Mouse (Mus musculus): ENCODE results near the gene Ptpre. TPM values are rescaled to one million over a fixed set of nuclear protein-coding genes. Genes with fewer than 3 reads are reported as not detected.

Ptpre gene
- total and polyA plus RNA-seq, 2 experiments: 0.75 to 1.1 TPM

DNA sequence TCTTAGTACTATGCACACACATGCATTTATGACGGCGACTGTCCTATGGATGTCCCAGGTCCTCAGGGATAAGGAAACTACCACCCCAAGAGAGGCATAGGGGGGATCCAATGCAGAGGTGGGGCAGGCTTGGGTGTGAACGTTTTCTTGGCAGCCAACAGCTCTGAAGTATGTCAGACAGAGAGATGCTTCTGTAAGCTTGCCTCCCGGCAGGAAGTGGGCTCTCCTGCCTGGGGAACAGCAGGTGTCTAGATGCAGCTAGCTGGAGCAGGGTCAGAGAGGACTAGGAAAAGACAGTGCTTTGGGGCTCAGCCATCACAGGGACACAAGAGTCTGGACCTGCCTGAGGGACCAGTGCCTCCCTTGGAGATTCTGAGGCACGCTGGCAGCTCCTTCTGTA, 9.2 kb downstream of the Ptpre start:
- Histone ChIP-seq H3K79me2 (ENCODE audit: control insufficient read depth, insufficient read depth, low read length) (no peaks in the 10 kb centered on the region), H3K27me3 (ENCODE audit: control insufficient read depth, insufficient read depth, low read length) (no peaks in the 10 kb centered on the region), H3K27ac (replicated peaks; ENCODE audit: insufficient read depth, low read depth, low read length) (no peak overlapping the region), H3K36me3 (ENCODE audit: control insufficient read depth, insufficient read depth, low read length) (no peaks in the 10 kb centered on the region), H3K4me1 (ENCODE audit: control insufficient read depth, insufficient read depth, low read length) (no peaks in the 10 kb centered on the region), H3K4me3 (ENCODE audit: insufficient read depth, low read depth, low read length) (no peak overlapping the region), H3K9ac (ENCODE audit: low read depth, low read length) (no peak overlapping the region)
- no peak for DNase-seq (ENCODE audit: extremely low read depth, low read depth, low spot score)
- 68% methylated on average over 5 of the region's 5 CpGs for WGBS
- TF ChIP-seq CTCF (IDR thresholded peaks at IDR 0.05; ENCODE audit: low read depth, low read length) (no peak), POLR2A (IDR thresholded peaks at IDR 0.05; ENCODE audit: extremely low read depth, insufficient read depth, low read length) (no peak)

DNA sequence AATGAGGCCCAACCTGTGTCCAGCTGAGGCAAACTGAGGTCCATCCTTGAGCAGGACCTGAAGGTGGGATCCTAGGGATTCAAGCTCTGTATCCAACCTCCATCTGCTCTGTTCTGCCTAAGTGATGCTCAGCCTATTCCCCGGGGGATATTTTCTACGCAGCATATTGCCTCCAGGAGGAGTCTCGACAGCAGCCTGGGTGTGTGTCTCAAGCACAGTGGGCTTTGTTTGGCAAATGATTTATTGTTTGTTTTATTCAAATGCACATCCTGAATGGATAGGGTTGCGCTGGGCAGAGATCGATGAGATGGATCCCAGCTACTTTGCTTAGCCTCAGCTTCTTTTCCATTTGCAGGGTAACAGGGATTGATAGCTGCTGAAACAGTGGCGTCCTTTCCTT, 11.2 kb downstream of the Ptpre start:
- Histone ChIP-seq H3K4me1 (ENCODE audit: control insufficient read depth, insufficient read depth, low read length) (no peaks in the 10 kb centered on the region), H3K4me3 (ENCODE audit: insufficient read depth, low read depth, low read length) (no peak overlapping the region), H3K27ac (replicated peaks; ENCODE audit: insufficient read depth, low read depth, low read length) (no peak overlapping the region), H3K36me3 (ENCODE audit: control insufficient read depth, insufficient read depth, low read length) (no peaks in the 10 kb centered on the region), H3K9ac (ENCODE audit: low read depth, low read length) (no peak overlapping the region), H3K79me2 (ENCODE audit: control insufficient read depth, insufficient read depth, low read length) (no peaks in the 10 kb centered on the region), H3K27me3 (ENCODE audit: control insufficient read depth, insufficient read depth, low read length) (no peaks in the 10 kb centered on the region)
- DNase-seq (ENCODE audit: extremely low read depth, low read depth, low spot score): no peak
- TF ChIP-seq CTCF (IDR thresholded peaks at IDR 0.05; ENCODE audit: low read depth, low read length): no peak
- TF ChIP-seq POLR2A (IDR thresholded peaks at IDR 0.05; ENCODE audit: extremely low read depth, insufficient read depth, low read length): no peak
- WGBS: 91% methylated on average over 6 of the region's 6 CpGs

DNA sequence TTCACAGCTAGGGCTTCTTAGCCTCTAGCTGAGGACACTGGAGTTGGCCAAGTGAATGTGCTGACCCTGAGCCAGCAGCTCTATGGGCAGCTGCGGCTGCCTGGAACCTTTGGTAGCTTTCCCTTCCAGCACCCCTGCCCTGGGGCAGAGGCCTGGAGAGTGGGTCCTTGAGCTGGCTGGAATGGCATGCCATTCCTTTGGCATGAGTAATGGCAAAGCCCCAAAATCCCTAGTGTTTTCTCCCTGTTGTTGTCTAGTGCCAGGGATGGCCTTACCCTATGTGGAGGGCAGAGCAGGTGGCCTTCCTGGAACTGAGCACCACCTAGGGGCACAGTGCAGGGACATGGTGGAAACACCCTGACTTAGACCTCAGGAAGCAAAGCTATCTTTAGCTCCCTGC, 14.3 kb downstream of the Ptpre start:
- 54% methylated on average over 1 of the region's 1 CpGs for WGBS
- TF ChIP-seq POLR2A (IDR thresholded peaks at IDR 0.05; ENCODE audit: extremely low read depth, insufficient read depth, low read length) (no peak), CTCF (IDR thresholded peaks at IDR 0.05; ENCODE audit: low read depth, low read length) (no peak)
- no peak overlapping the region for H3K9ac ChIP-seq (ENCODE audit: low read depth, low read length)
- no peak overlapping the region for H3K4me3 ChIP-seq (ENCODE audit: insufficient read depth, low read depth, low read length)
- H3K27ac ChIP-seq (replicated peaks; ENCODE audit: insufficient read depth, low read depth, low read length): no peak overlapping the region
- no peaks in the 10 kb centered on the region for H3K79me2 ChIP-seq (ENCODE audit: control insufficient read depth, insufficient read depth, low read length)
- no peaks in the 10 kb centered on the region for H3K36me3 ChIP-seq (ENCODE audit: control insufficient read depth, insufficient read depth, low read length)
- no peaks in the 10 kb centered on the region for H3K4me1 ChIP-seq (ENCODE audit: control insufficient read depth, insufficient read depth, low read length)
- no peak for DNase-seq (ENCODE audit: extremely low read depth, low read depth, low spot score)
- H3K27me3 ChIP-seq (ENCODE audit: control insufficient read depth, insufficient read depth, low read length): no peaks in the 10 kb centered on the region

- WGBS: 79% methylated on average over 3 of the region's 3 CpGs
- Histone ChIP-seq H3K36me3 (ENCODE audit: control insufficient read depth, insufficient read depth, low read length) (no peaks in the 10 kb centered on the region), H3K4me3 (ENCODE audit: insufficient read depth, low read depth, low read length) (no peak overlapping the region), H3K79me2 (ENCODE audit: control insufficient read depth, insufficient read depth, low read length) (no peaks in the 10 kb centered on the region), H3K9ac (ENCODE audit: low read depth, low read length) (no peak overlapping the region), H3K27me3 (ENCODE audit: control insufficient read depth, insufficient read depth, low read length) (no peaks in the 10 kb centered on the region), H3K27ac (replicated peaks; ENCODE audit: insufficient read depth, low read depth, low read length) (no peak overlapping the region), H3K4me1 (ENCODE audit: control insufficient read depth, insufficient read depth, low read length) (no peaks in the 10 kb centered on the region; the same call in 1 of the 2 replicates)
- no peak for TF ChIP-seq POLR2A (IDR thresholded peaks at IDR 0.05; ENCODE audit: extremely low read depth, insufficient read depth, low read length)
- TF ChIP-seq CTCF (IDR thresholded peaks at IDR 0.05; ENCODE audit: low read depth, low read length): no peak
- no peak for DNase-seq (ENCODE audit: extremely low read depth, low read depth, low spot score)
Observed at GRCm38 (mm10) chr7:135553550-135553949, 16.3 kb downstream of the Ptpre start.

GRCm38 (mm10) chr7:135556663-135557402, 19.6 kb downstream of the Ptpre start:
- Histone ChIP-seq H3K36me3 (ENCODE audit: control insufficient read depth, insufficient read depth, low read length) (no peaks in the 10 kb centered on the region), H3K79me2 (ENCODE audit: control insufficient read depth, insufficient read depth, low read length) (no peaks in the 10 kb centered on the region), H3K4me3 (ENCODE audit: insufficient read depth, low read depth, low read length) (no peak overlapping the region), H3K27ac (replicated peaks; ENCODE audit: insufficient read depth, low read depth, low read length) (no peak overlapping the region), H3K27me3 (ENCODE audit: control insufficient read depth, insufficient read depth, low read length) (no peaks in the 10 kb centered on the region), H3K4me1 (ENCODE audit: control insufficient read depth, insufficient read depth, low read length) (no peaks in the 10 kb centered on the region; the same call in 1 of the 2 replicates), H3K9ac (ENCODE audit: low read depth, low read length) (no peak overlapping the region)
- 86% methylated on average over 3 of the region's 3 CpGs for WGBS
- DNase-seq (ENCODE audit: extremely low read depth, low read depth, low spot score): no peak
- TF ChIP-seq CTCF (IDR thresholded peaks at IDR 0.05; ENCODE audit: low read depth, low read length) (no peak), POLR2A (IDR thresholded peaks at IDR 0.05; ENCODE audit: extremely low read depth, insufficient read depth, low read length) (no peak)

DNA sequence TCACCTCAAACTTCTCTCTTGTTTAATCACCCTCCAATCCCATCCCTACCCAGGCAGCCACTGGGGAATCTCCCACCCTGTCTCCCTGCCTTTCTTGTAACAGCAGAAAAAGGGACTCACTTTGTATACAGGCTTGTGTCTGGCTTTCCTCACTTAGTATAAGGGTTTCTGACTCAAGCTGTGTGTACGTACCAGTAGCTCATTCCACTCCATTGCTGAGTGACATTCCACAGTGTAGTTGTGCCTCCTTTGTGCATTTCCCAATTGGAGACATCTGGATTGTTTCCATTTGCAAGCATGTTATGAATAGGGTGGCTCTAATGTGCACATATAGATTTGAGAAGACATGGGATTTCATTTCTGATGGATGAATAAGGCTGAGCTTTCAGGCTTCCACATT, 23.0 kb downstream of the Ptpre start:
- 80% methylated on average over 1 of the region's 1 CpGs for WGBS
- H3K27ac ChIP-seq (replicated peaks; ENCODE audit: insufficient read depth, low read depth, low read length): no peak overlapping the region
- no peak overlapping the region for H3K4me3 ChIP-seq (ENCODE audit: insufficient read depth, low read depth, low read length)
- no peak overlapping the region for H3K9ac ChIP-seq (ENCODE audit: low read depth, low read length)
- TF ChIP-seq CTCF (IDR thresholded peaks at IDR 0.05; ENCODE audit: low read depth, low read length) (no peak), POLR2A (IDR thresholded peaks at IDR 0.05; ENCODE audit: extremely low read depth, insufficient read depth, low read length) (no peak)
- H3K79me2 ChIP-seq (ENCODE audit: control insufficient read depth, insufficient read depth, low read length): no peaks in the 10 kb centered on the region
- no peaks in the 10 kb centered on the region; the same call in 1 of the 2 replicates for H3K4me1 ChIP-seq (ENCODE audit: control insufficient read depth, insufficient read depth, low read length)
- no peaks in the 10 kb centered on the region for H3K27me3 ChIP-seq (ENCODE audit: control insufficient read depth, insufficient read depth, low read length)
- H3K36me3 ChIP-seq (ENCODE audit: control insufficient read depth, insufficient read depth, low read length): no peaks in the 10 kb centered on the region
- no peak for DNase-seq (ENCODE audit: extremely low read depth, low read depth, low spot score)

All from liver, adult 2 months (tissue).